Mouse (Mus musculus) neural tube, embryonic 12.5 days (tissue): ENCODE measurements around the gene Cdkl2. TPM values are rescaled to one million over a fixed set of nuclear protein-coding genes. Genes with fewer than 3 reads are reported as not detected.

Source experiments
- ATAC-seq: fragments of 200-750 bp; cut with Nextera tagmentation; 2 replicates; pipeline ENCODE4 v1.8.0; 2017; ENCODE audit warnings: low read depth, mild to moderate bottlenecking, moderate TSS enrichment, moderate library complexity; ENCODE audit not compliant: low FRiP score
- H3K27ac ChIP-seq: fragments of 300-500 bp; sonication (generic); 2 replicates; pipeline ENCODE4 v1.5.1; 2016
- H3K27me3 ChIP-seq: fragments of 300-500 bp; sonication (generic); replicated peaks from 2 replicates; pipeline ENCODE4 v1.6.1; 2016; ENCODE audit warnings: mild to moderate bottlenecking
- H3K36me3 ChIP-seq: fragments of 300-500 bp; sonication (generic); 2 replicates; pipeline ENCODE4 v1.6.1; 2016; ENCODE audit warnings: mild to moderate bottlenecking
- H3K4me1 ChIP-seq: fragments of 300-500 bp; sonication (generic); 2 replicates; pipeline ENCODE4 v1.6.1; 2016
- H3K4me2 ChIP-seq: fragments of 300-500 bp; sonication (generic); replicated peaks from 2 replicates; pipeline ENCODE4 v1.6.1; 2016; ENCODE audit warnings: mild to moderate bottlenecking
- H3K4me3 ChIP-seq: fragments of 300-500 bp; sonication (generic); 2 replicates; pipeline ENCODE4 v1.5.1; 2016
- H3K9ac ChIP-seq: fragments of 300-500 bp; sonication (generic); 2 replicates; pipeline ENCODE4 v1.6.1; 2016; ENCODE audit warnings: mild to moderate bottlenecking
- H3K9me3 ChIP-seq: fragments of 300-500 bp; sonication (generic); 2 replicates; pipeline ENCODE4 v1.6.1; 2016; ENCODE audit warnings: mild to moderate bottlenecking
- WGBS: fragments of 180-500 bp; shearing (Covaris S2); methylation state at CpG from one replicate; pipeline ENCODE4 v1.1.7; 2016; 5-methylcytosine and 5-hydroxymethylcytosine counted together
- polyA plus RNA-seq: library from polyadenylated mRNA; unstranded; fragments of >200 nt; fragmentation: Nextera tagmentation; extraction: Ambion mirVana; gene quantifications from 2 replicates; pipeline ENCODE4 v1.2.1, GENCODE M21; 2016

The Cdkl2 gene
- polyA plus RNA-seq, 1 experiment from 2014 or later = 1.8 TPM

- no peak overlapping the region for H3K27ac ChIP-seq
- WGBS = 96% methylated on average over 2 of the region's 2 CpGs
- no peaks in the 10 kb centered on the region for H3K27me3 ChIP-seq
- no peaks in the 10 kb centered on the region for H3K9me3 ChIP-seq
- peaks cover 55% of the 10 kb centered on the region for H3K36me3 ChIP-seq
- ATAC-seq = no peak
- no peak overlapping the region for H3K9ac ChIP-seq
- no peak overlapping the region for H3K4me2 ChIP-seq
- H3K4me1 ChIP-seq = no peaks in the 10 kb centered on the region
- H3K4me3 ChIP-seq = no peak overlapping the region
Measured at GRCm38 (mm10) chr5:92063192-92063591, 19.5 kb upstream of the Cdkl2 start.

GRCm38 (mm10) chr5:92052866-92053265, 9.2 kb upstream of the Cdkl2 start:
- Histone ChIP-seq H3K9ac (no peak overlapping the region), H3K27me3 (no peaks in the 10 kb centered on the region), H3K27ac (no peak overlapping the region), H3K4me3 (no peak overlapping the region), H3K4me2 (no peak overlapping the region), H3K4me1 (no peaks in the 10 kb centered on the region), H3K36me3 (peaks cover 52% of the 10 kb centered on the region), H3K9me3 (no peaks in the 10 kb centered on the region)
- ATAC-seq = no peak
- 93% methylated on average over 6 of the region's 6 CpGs for WGBS

- no peak overlapping the region for H3K27ac ChIP-seq
- 89% methylated on average over 3 of the region's 3 CpGs for WGBS
- no peak overlapping the region for H3K4me3 ChIP-seq
- H3K36me3 ChIP-seq = peaks cover 32% of the 10 kb centered on the region
- H3K9me3 ChIP-seq = no peaks in the 10 kb centered on the region
- H3K4me1 ChIP-seq = no peaks in the 10 kb centered on the region
- no peak overlapping the region for H3K4me2 ChIP-seq
- H3K9ac ChIP-seq = no peak overlapping the region
- no peak for ATAC-seq
- no peaks in the 10 kb centered on the region for H3K27me3 ChIP-seq
Measured at GRCm38 (mm10) chr5:92050419-92050818, 6.7 kb upstream of the Cdkl2 start.

GRCm38 (mm10) chr5:92042377-92043348, 1.0 kb downstream of the Cdkl2 start:
- under 1% methylated on average over 68 of the region's 68 CpGs for WGBS
- Histone ChIP-seq H3K9ac (peak overlapping the region; percentile 54), H3K27ac (no peak overlapping the region), H3K4me3 (peak overlapping the region; percentile 71), H3K36me3 (no peaks in the 10 kb centered on the region), H3K4me2 (peak overlapping the region; percentile 98), H3K27me3 (no peaks in the 10 kb centered on the region), H3K9me3 (no peaks in the 10 kb centered on the region), H3K4me1 (0 out of 2 replicates have a peak, but pooled peaks cover 6% of the 10 kb centered on the region)
- ATAC-seq = peak; percentile 99

- 66% methylated on average over 2 of the region's 2 CpGs for WGBS
Measured at GRCm38 (mm10) chr5:92019960-92020359, 23.7 kb downstream of the Cdkl2 start.

GRCm38 (mm10) chr5:92011756-92012155, 31.9 kb downstream of the Cdkl2 start:
- no peak overlapping the region for H3K4me3 ChIP-seq
- 81% methylated on average over 7 of the region's 7 CpGs for WGBS
- no peak for ATAC-seq
- H3K27ac ChIP-seq = no peak overlapping the region
- no peaks in the 10 kb centered on the region for H3K9me3 ChIP-seq
- no peak overlapping the region for H3K4me2 ChIP-seq
- H3K27me3 ChIP-seq = no peaks in the 10 kb centered on the region
- no peaks in the 10 kb centered on the region for H3K36me3 ChIP-seq
- H3K4me1 ChIP-seq = no peaks in the 10 kb centered on the region
- H3K9ac ChIP-seq = no peak overlapping the region

More at GRCm38 (mm10) chr5:92019960-92020359, 23.7 kb downstream of the Cdkl2 start:
- no peaks in the 10 kb centered on the region for H3K27me3 ChIP-seq
- ATAC-seq = no peak
- no peaks in the 10 kb centered on the region for H3K36me3 ChIP-seq
- no peaks in the 10 kb centered on the region for H3K4me1 ChIP-seq
- H3K27ac ChIP-seq = no peak overlapping the region
- H3K9me3 ChIP-seq = no peaks in the 10 kb centered on the region
- no peak overlapping the region for H3K4me3 ChIP-seq
- H3K9ac ChIP-seq = no peak overlapping the region
- no peak overlapping the region for H3K4me2 ChIP-seq

GRCm38 (mm10) chr5:92009827-92010226, 33.9 kb downstream of the Cdkl2 start:
- 49% methylated on average over 2 of the region's 2 CpGs for WGBS
- ATAC-seq = no peak

GRCm38 (mm10) chr5:92003011-92003410, 40.7 kb downstream of the Cdkl2 start:
- 74% methylated on average over 2 of the region's 2 CpGs for WGBS
- Histone ChIP-seq H3K4me1 (no peaks in the 10 kb centered on the region), H3K27ac (no peak overlapping the region), H3K4me3 (no peak overlapping the region), H3K9me3 (peaks cover 8% of the 10 kb centered on the region; the same call in 1 of the 2 replicates), H3K9ac (no peak overlapping the region), H3K27me3 (no peaks in the 10 kb centered on the region), H3K36me3 (no peaks in the 10 kb centered on the region), H3K4me2 (no peak overlapping the region)
- no peak for ATAC-seq

More at GRCm38 (mm10) chr5:92009827-92010226, 33.9 kb downstream of the Cdkl2 start:
- Histone ChIP-seq H3K27ac (no peak overlapping the region), H3K4me3 (no peak overlapping the region), H3K9me3 (no peaks in the 10 kb centered on the region), H3K27me3 (no peaks in the 10 kb centered on the region), H3K4me1 (no peaks in the 10 kb centered on the region), H3K9ac (no peak overlapping the region), H3K4me2 (no peak overlapping the region), H3K36me3 (no peaks in the 10 kb centered on the region)

GRCm38 (mm10) chr5:92000770-92001169, 42.9 kb downstream of the Cdkl2 start:
- ATAC-seq = no peak
- 73% methylated on average over 2 of the region's 2 CpGs for WGBS

GRCm38 (mm10) chr5:91994546-91994945, 49.1 kb downstream of the Cdkl2 start:
- no peak overlapping the region for H3K9ac ChIP-seq
- H3K27me3 ChIP-seq = no peaks in the 10 kb centered on the region
- H3K9me3 ChIP-seq = peaks cover 8% of the 10 kb centered on the region; the same call in 1 of the 2 replicates
- H3K4me3 ChIP-seq = no peak overlapping the region
- H3K4me1 ChIP-seq = no peaks in the 10 kb centered on the region
- no peak overlapping the region for H3K27ac ChIP-seq
- WGBS = 67% methylated on average over 13 of the region's 13 CpGs
- no peak for ATAC-seq
- H3K36me3 ChIP-seq = no peaks in the 10 kb centered on the region
- H3K4me2 ChIP-seq = no peak overlapping the region

More at GRCm38 (mm10) chr5:92000770-92001169, 42.9 kb downstream of the Cdkl2 start:
- Histone ChIP-seq H3K9ac (no peak overlapping the region), H3K4me2 (no peak overlapping the region), H3K27me3 (no peaks in the 10 kb centered on the region), H3K27ac (no peak overlapping the region), H3K9me3 (peaks cover 8% of the 10 kb centered on the region; the same call in 1 of the 2 replicates), H3K4me3 (no peak overlapping the region), H3K36me3 (no peaks in the 10 kb centered on the region), H3K4me1 (no peaks in the 10 kb centered on the region)

- no peak for ATAC-seq
Measured at GRCm38 (mm10) chr5:91993061-91993460, 50.6 kb downstream of the Cdkl2 start.

GRCm38 (mm10) chr5:91991191-91991937, 52.3 kb downstream of the Cdkl2 start:
- Histone ChIP-seq H3K9me3 (no peaks in the 10 kb centered on the region), H3K4me3 (no peak overlapping the region), H3K27ac (no peak overlapping the region), H3K4me1 (no peaks in the 10 kb centered on the region), H3K27me3 (no peaks in the 10 kb centered on the region), H3K9ac (no peak overlapping the region), H3K36me3 (no peaks in the 10 kb centered on the region), H3K4me2 (no peak overlapping the region)
- 73% methylated on average over 6 of the region's 6 CpGs for WGBS
- no peak for ATAC-seq

More at GRCm38 (mm10) chr5:91993061-91993460, 50.6 kb downstream of the Cdkl2 start:
- H3K9me3 ChIP-seq = no peaks in the 10 kb centered on the region
- WGBS = 91% methylated on average over 2 of the region's 2 CpGs
- H3K4me3 ChIP-seq = no peak overlapping the region
- no peaks in the 10 kb centered on the region for H3K36me3 ChIP-seq
- no peak overlapping the region for H3K4me2 ChIP-seq
- no peaks in the 10 kb centered on the region for H3K27me3 ChIP-seq
- no peak overlapping the region for H3K9ac ChIP-seq
- H3K4me1 ChIP-seq = no peaks in the 10 kb centered on the region
- H3K27ac ChIP-seq = no peak overlapping the region
